Mouse (Mus musculus) ES-E14 (cell line): ENCODE measurements around the gene Ndst4.

Experiments used
- CHD2 ChIP-seq: IDR thresholded peaks from 2 replicates; pipeline ENCODE4 v1.6.1; 2014; ENCODE audit warnings: mild to moderate bottlenecking, low read depth, low read length, inconsistent platforms
- MAFK ChIP-seq: IDR thresholded peaks from 2 replicates; pipeline ENCODE4 v1.6.1; 2014; ENCODE audit warnings: mild to moderate bottlenecking, low read depth, low read length, inconsistent platforms; ENCODE audit not compliant: insufficient read depth

DNA sequence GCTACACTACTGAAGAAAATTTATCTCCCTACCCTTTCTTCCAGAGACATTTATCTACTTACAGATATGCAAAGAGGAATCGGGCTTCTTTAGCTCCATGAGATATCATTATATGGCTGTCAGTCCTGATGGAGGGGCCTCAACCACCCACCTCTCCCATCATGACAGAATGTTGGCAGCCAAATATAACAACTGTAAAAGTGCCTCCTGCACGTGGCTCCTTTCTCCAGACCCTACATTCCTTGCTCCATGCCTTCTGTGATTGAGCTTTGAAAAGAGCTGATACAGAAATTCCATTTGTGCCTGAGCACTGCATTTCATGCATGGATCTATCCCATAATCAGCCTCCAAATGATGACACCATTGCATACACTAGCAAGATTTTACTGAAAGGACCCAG is 331.1 kb downstream of the Ndst4 start:
- TF ChIP-seq CHD2 (no peak), MAFK (no peak)
